Mouse (Mus musculus): ENCODE measurements around the gene Fzr1. TPM values are rescaled to one million over a fixed set of nuclear protein-coding genes. Genes with fewer than 3 reads are reported as not detected.
A peak's percentile ranks its signal among the peaks of the same experiment; 100 is the strongest.

Fzr1 gene
- 92.1 and 95.0 TPM in 2 replicates for polyA plus RNA-seq (2014; fragmentation: Nextera tagmentation; extraction: Ambion mirVana)

DNA sequence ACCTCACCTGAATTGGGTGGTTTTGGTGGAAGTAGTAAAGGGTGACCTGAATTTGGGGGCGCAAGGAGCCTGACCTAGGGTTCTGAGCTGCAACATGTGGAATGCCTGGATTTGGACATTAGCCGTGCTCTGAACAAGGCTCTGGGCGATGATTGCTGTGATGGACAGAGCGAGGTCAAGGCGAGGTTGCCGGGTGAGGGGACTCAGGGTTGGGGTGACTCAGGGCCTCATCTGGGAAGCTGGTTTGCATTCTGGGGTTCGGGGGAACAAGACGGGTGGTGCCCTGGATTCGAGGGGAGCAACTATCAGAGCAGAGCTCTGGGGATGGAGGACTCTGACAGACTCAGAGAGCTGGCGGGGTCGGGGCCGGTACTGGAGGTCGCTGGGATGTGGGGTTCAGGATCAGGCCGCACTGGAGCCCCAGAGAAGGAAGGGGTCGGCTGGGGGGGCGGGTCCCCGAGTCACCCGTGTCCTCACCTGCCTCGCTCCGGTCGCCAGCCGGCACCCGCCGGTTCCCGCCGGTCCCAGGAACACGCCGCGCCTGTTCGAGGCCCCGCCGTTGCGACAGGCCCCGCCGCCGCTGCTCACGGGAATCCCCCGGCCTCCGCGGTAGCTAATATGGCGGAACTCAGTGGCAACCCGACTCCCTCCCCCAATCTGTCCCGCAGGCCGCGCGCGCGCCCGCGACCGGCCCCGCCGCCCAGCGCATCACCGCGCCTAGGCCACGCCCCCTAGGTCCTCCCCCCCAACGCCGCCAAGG lies at the start of gene Fzr1:
TSS of gene Fzr1 (minus strand) at position 724 of the 760 bp plus-strand sequence.
- Histone ChIP-seq H3K27me3 (ENCODE audit: control insufficient read depth, insufficient read depth, low read length) (no peaks in the 10 kb centered on the region), H3K9ac (replicated peaks; ENCODE audit: low read length) (peak within 1 kb of the TSS; percentile 91), H3K4me2 (ENCODE audit: low read depth, low read length) (peak within 1 kb of the TSS; percentile 66), H3K36me3 (replicated peaks; ENCODE audit: control insufficient read depth, insufficient read depth, low read depth, low read length) (peaks cover 10% of the 10 kb centered on the region; the same call in 1 of the 2 replicates), H3K4me3 (ENCODE audit: low read depth, low read length) (peak within 1 kb of the TSS; percentile 88), H3K27ac (replicated peaks; ENCODE audit: low read depth, low read length) (peak within 1 kb of the TSS; percentile 56), H3K9me3 (replicated peaks; ENCODE audit: control insufficient read depth, low read length) (no peaks in the 10 kb centered on the region), H3K4me1 (ENCODE audit: control insufficient read depth, insufficient read depth, low read length) (peaks cover 8% of the 10 kb centered on the region)
- peak; percentile 47 for ATAC-seq (replicated peaks; ENCODE audit: insufficient number of reproducible peaks, low FRiP score, low TSS enrichment, low read depth)
- WGBS = under 1% methylated on average over 56 of the region's 59 CpGs
- DNase-seq (ENCODE audit: low spot score) = no peak

DNA sequence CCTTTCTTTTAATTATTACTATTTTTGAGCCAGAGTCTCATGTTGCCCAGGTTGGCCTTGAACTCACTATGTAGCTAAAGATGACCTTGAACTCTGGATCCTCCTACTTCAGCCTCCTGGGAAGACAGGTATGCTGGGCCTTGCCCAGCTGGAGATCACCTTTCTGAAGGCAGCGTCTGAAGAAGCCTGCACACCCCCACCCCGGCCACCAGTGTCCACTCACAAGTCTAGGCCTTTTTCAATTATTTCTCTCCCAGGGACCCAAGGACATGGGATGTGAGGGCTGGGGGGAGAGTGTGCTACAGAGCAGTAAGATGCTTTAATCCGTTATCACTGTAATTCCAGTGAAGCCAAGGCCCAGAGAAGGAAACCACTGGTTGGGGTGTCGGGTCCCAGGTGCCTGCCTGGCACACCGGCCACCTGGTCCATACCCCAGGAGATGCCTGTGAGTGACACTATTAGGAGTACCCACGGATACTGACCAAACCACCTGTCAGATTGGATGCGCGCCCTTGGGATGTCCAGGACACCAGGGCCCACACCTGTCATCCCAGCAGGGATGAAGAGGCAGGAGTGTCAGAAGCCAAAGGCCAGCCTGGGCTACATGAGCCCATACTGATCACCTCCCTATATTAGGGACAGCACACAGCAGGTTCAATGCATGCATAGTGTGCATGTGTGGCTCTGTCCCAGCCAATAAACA lies 49.6 kb upstream of the Fzr1 start:
- H3K27me3 ChIP-seq (ENCODE audit: control insufficient read depth, insufficient read depth, low read length) = peaks cover 31% of the 10 kb centered on the region
- H3K36me3 ChIP-seq (replicated peaks; ENCODE audit: control insufficient read depth, insufficient read depth, low read depth, low read length) = no peaks in the 10 kb centered on the region
- ATAC-seq (replicated peaks; ENCODE audit: insufficient number of reproducible peaks, low FRiP score, low TSS enrichment, low read depth) (no peak), DNase-seq (ENCODE audit: low spot score) (no peak)
- H3K4me1 ChIP-seq (ENCODE audit: control insufficient read depth, insufficient read depth, low read length) = peaks cover 6% of the 10 kb centered on the region
- no peak overlapping the region for H3K4me3 ChIP-seq (ENCODE audit: low read depth, low read length)
- H3K4me2 ChIP-seq (ENCODE audit: low read depth, low read length) = no peak overlapping the region
- H3K9ac ChIP-seq (replicated peaks; ENCODE audit: low read length) = no peak overlapping the region
- no peak overlapping the region for H3K27ac ChIP-seq (replicated peaks; ENCODE audit: low read depth, low read length)
- 76% methylated on average over 8 of the region's 8 CpGs for WGBS
- no peaks in the 10 kb centered on the region for H3K9me3 ChIP-seq (replicated peaks; ENCODE audit: control insufficient read depth, low read length)

DNA sequence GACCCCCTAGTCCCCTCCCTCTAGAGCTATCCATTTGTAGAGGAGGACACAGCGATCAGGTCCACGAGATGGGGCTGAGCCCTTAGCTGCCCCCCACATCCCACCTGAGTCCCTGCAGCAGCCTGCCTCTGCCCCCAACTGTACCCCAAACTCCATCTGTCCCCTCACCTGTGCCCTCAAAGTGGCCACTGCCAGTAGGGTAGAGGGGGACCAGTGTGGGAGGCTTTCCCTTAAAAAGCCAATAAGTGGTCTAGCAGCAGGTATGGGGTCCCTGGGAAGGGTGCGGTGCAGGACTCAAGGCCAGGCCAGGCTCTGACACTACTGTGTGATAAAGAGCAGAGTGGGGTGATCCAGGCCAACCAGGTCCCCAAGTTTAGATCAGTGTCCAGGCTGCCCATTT lies 49.0 kb upstream of the Fzr1 start:
- Histone ChIP-seq H3K4me1 (ENCODE audit: control insufficient read depth, insufficient read depth, low read length) (peaks cover 6% of the 10 kb centered on the region), H3K4me2 (ENCODE audit: low read depth, low read length) (peak overlapping the region; percentile 74), H3K9me3 (replicated peaks; ENCODE audit: control insufficient read depth, low read length) (no peaks in the 10 kb centered on the region), H3K9ac (replicated peaks; ENCODE audit: low read length) (peak overlapping the region; percentile 62; the same call in 1 of the 2 replicates), H3K4me3 (ENCODE audit: low read depth, low read length) (peak overlapping the region; percentile 41), H3K36me3 (replicated peaks; ENCODE audit: control insufficient read depth, insufficient read depth, low read depth, low read length) (no peaks in the 10 kb centered on the region), H3K27me3 (ENCODE audit: control insufficient read depth, insufficient read depth, low read length) (peaks cover 31% of the 10 kb centered on the region), H3K27ac (replicated peaks; ENCODE audit: low read depth, low read length) (no peak overlapping the region)
- ATAC-seq (replicated peaks; ENCODE audit: insufficient number of reproducible peaks, low FRiP score, low TSS enrichment, low read depth) = no peak
- 27% methylated on average over 3 of the region's 3 CpGs for WGBS
- DNase-seq (ENCODE audit: low spot score) = no peak

DNA sequence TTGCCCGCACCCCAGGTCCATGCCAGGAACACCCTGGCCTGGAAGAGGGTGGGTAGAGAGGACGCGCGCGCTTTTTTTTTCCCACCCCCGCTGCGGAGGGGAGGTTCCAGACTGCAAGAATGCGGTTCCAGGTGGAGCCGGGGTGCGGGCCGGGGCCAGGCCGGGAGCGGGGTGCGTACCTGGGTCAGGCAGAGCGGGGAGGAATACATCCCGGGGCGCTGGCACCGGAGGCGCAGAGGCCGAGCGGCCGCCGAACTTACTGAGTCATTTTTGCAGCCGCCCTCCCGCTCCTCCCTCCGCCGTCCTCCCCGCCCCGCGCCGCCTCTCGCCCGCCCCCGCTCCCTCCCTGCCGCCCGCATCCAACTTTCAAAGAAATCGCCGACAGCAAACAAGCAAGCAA lies 48.6 kb upstream of the Fzr1 start:
- ATAC-seq (replicated peaks; ENCODE audit: insufficient number of reproducible peaks, low FRiP score, low TSS enrichment, low read depth) (no peak), DNase-seq (ENCODE audit: low spot score) (no peak)
- peaks cover 6% of the 10 kb centered on the region for H3K4me1 ChIP-seq (ENCODE audit: control insufficient read depth, insufficient read depth, low read length)
- H3K4me3 ChIP-seq (ENCODE audit: low read depth, low read length) = peak overlapping the region; percentile 41
- no peaks in the 10 kb centered on the region for H3K9me3 ChIP-seq (replicated peaks; ENCODE audit: control insufficient read depth, low read length)
- H3K27me3 ChIP-seq (ENCODE audit: control insufficient read depth, insufficient read depth, low read length) = peaks cover 31% of the 10 kb centered on the region
- no peaks in the 10 kb centered on the region for H3K36me3 ChIP-seq (replicated peaks; ENCODE audit: control insufficient read depth, insufficient read depth, low read depth, low read length)
- 2% methylated on average over 38 of the region's 38 CpGs for WGBS
- peak overlapping the region; percentile 74 for H3K4me2 ChIP-seq (ENCODE audit: low read depth, low read length)
- peak overlapping the region; percentile 62 for H3K9ac ChIP-seq (replicated peaks; ENCODE audit: low read length)
- H3K27ac ChIP-seq (replicated peaks; ENCODE audit: low read depth, low read length) = no peak overlapping the region

DNA sequence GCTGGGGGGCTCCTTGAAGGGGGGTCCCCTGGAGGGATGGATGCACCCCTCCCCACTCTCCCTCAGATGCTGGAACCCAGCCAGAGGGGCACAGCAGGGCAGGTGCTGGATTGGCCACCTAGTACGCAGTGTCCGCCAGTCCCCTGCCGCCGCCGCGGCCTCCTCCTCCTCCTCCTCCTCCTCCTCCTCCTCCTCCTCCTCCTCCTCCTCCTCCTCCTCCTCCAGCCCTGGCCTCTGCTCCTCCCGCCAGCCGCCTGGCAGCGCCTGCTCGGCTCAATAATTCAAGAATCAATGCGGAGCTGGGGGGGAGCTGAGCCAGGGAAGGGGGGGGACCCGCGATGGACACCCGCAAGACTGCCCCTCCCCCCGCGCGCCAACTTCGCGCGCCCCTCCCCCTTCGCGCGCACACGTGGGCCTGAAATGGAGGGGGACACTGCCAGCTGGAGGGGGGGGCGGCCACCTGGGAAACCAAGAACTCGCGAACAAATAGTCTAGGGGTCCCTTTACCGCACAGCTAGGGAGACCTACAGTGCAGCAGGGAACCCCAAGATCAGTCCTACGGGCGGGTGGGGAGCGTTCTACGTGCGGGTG lies 47.9 kb upstream of the Fzr1 start:
- H3K27ac ChIP-seq (replicated peaks; ENCODE audit: low read depth, low read length) = no peak overlapping the region
- 1% methylated on average over 13 of the region's 33 CpGs for WGBS

DNA sequence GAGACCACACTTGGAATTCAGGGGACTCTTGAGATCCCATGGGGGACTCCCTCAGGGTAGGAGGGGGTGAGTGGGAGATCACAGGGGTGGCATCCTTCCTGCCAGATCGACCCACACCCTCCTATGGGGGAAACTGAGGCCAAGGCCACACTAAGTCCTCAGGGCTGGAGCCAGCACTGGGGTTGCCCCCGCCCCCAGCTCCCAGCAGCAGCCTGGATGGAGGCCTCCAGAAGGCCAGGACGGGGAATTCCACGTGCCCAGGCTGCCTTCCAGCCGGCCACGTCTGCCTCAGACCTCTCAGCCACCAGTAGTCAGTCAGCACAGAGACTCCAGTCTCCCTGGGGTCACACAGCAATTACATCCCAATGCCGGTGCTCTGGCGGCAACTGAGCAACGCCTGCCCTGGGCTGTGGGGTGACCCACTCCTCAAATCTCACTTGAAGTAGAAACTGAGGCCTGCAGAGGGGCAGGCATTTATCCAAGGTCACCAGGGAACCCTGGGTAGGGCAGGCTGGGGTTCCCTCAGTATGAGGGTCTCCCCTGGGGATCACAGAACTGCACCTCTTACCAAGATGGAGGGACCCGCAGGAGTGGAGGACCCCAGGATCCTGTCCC lies 47.0 kb upstream of the Fzr1 start:
- 19% methylated on average over 10 of the region's 10 CpGs for WGBS
- Histone ChIP-seq H3K4me1 (ENCODE audit: control insufficient read depth, insufficient read depth, low read length) (peaks cover 6% of the 10 kb centered on the region), H3K36me3 (replicated peaks; ENCODE audit: control insufficient read depth, insufficient read depth, low read depth, low read length) (no peaks in the 10 kb centered on the region), H3K4me3 (ENCODE audit: low read depth, low read length) (no peak overlapping the region), H3K9me3 (replicated peaks; ENCODE audit: control insufficient read depth, low read length) (no peaks in the 10 kb centered on the region), H3K9ac (replicated peaks; ENCODE audit: low read length) (peak overlapping the region; percentile 25; the same call in 1 of the 2 replicates), H3K4me2 (ENCODE audit: low read depth, low read length) (peak overlapping the region; percentile 74), H3K27me3 (ENCODE audit: control insufficient read depth, insufficient read depth, low read length) (peaks cover 31% of the 10 kb centered on the region), H3K27ac (replicated peaks; ENCODE audit: low read depth, low read length) (no peak overlapping the region)
- DNase-seq (ENCODE audit: low spot score) (no peak), ATAC-seq (replicated peaks; ENCODE audit: insufficient number of reproducible peaks, low FRiP score, low TSS enrichment, low read depth) (no peak)

More for the DNA sequence above, 47.9 kb upstream of the Fzr1 start:
- peak overlapping the region; percentile 62 for H3K9ac ChIP-seq (replicated peaks; ENCODE audit: low read length)
- no peak for ATAC-seq (replicated peaks; ENCODE audit: insufficient number of reproducible peaks, low FRiP score, low TSS enrichment, low read depth)
- peak overlapping the region; percentile 41 for H3K4me3 ChIP-seq (ENCODE audit: low read depth, low read length)
- no peaks in the 10 kb centered on the region for H3K36me3 ChIP-seq (replicated peaks; ENCODE audit: control insufficient read depth, insufficient read depth, low read depth, low read length)
- DNase-seq (ENCODE audit: low spot score) = no peak
- no peaks in the 10 kb centered on the region for H3K9me3 ChIP-seq (replicated peaks; ENCODE audit: control insufficient read depth, low read length)
- H3K27me3 ChIP-seq (ENCODE audit: control insufficient read depth, insufficient read depth, low read length) = peaks cover 31% of the 10 kb centered on the region
- peaks cover 6% of the 10 kb centered on the region for H3K4me1 ChIP-seq (ENCODE audit: control insufficient read depth, insufficient read depth, low read length)
- peak overlapping the region; percentile 74 for H3K4me2 ChIP-seq (ENCODE audit: low read depth, low read length)

DNA sequence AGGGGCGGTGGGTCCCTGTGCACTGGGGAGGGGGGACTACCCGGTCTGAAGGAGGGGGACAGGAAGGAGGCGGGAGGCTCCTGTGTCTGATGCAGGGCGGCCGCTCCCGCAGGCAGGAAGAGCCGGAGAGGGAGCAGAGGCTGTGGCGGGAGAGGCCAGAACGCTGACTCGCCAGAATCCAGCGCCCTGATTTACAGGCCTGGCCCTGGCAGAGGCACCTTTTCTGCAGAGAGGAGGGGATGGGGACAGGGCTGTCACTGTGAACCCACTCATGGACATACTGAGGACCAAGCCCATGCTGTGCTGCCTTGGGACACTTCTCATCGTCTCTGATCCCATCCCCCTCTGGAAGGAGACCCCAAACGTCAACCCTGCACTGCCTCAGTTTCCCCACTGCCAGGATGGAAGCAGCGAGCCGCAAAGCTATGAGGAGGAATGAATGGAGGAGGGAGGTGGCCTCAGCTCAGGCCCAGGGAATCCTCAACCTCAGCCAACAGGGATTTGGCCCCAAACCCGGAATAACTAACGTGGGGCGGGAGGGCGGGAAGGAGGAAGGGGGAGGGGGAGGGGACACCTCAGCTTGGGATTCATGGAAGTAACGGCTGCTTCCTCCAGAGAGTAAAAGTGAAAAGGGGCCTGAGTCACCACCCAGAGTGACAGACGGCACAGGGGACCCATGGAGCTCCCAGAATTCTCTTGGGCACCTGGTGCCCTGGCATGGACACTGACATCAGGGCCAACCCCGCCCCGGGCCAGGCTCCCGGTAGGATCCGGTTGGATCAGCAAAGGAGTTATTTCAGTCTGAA lies 46.1 kb upstream of the Fzr1 start:
- WGBS = 4% methylated on average over 25 of the region's 25 CpGs
- H3K9me3 ChIP-seq (replicated peaks; ENCODE audit: control insufficient read depth, low read length) = no peaks in the 10 kb centered on the region
- H3K4me1 ChIP-seq (ENCODE audit: control insufficient read depth, insufficient read depth, low read length) = peaks cover 6% of the 10 kb centered on the region
- H3K27ac ChIP-seq (replicated peaks; ENCODE audit: low read depth, low read length) = no peak overlapping the region
- H3K27me3 ChIP-seq (ENCODE audit: control insufficient read depth, insufficient read depth, low read length) = peaks cover 31% of the 10 kb centered on the region
- no peaks in the 10 kb centered on the region for H3K36me3 ChIP-seq (replicated peaks; ENCODE audit: control insufficient read depth, insufficient read depth, low read depth, low read length)
- H3K4me3 ChIP-seq (ENCODE audit: low read depth, low read length) = no peak overlapping the region
- no peak overlapping the region for H3K9ac ChIP-seq (replicated peaks; ENCODE audit: low read length)
- DNase-seq (ENCODE audit: low spot score) = no peak
- H3K4me2 ChIP-seq (ENCODE audit: low read depth, low read length) = peak overlapping the region; percentile 23; the same call in 1 of the 2 replicates
- no peak for ATAC-seq (replicated peaks; ENCODE audit: insufficient number of reproducible peaks, low FRiP score, low TSS enrichment, low read depth)

Measured in embryonic facial prominence, embryonic 11.5 days (tissue).